Mouse (Mus musculus) adrenal gland, adult 8-10 months (tissue): ENCODE measurements around the gene Dnaja3. TPM values are rescaled to one million over a fixed set of nuclear protein-coding genes. Genes with fewer than 3 reads are reported as not detected.
A peak's percentile ranks its signal among the peaks of the same experiment; 100 is the strongest.

ENCODE experiments used
- DNase-seq: peaks from one replicate; pipeline ENCODE4 v3.0.0; 2022
- total RNA-seq, 4 experiments: library from RNA; stranded (reverse); gene quantifications; 2 replicates each; pipeline ENCODE4 v1.2.4; 2022

Dnaja3 gene
- 100 to 1,000 TPM; 107 to 132 (median 117) TPM for total RNA-seq

DNA sequence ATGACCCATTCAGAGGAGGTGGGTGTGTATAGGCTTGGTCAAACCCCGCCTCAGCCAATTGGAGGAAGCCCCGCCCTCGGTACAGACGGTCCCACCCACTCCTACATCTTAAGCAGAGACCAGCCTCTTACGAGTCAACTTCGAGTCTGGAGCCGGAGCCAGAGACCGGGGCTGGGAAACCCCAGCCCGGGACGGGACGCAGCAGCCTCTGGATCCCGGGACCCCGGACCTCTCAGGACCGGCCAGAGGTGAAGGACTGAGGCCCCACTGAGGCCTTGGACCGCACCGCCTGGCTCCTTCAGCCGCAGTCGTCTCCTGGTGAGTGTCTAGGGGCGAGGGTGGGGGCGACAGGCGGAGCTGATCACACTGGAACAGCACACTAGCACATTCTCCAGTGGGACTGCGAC is at the start of gene Dnaja3, which contains the start of gene Vasn:
Gene Dnaja3, plus strand, starts transcription at position 159 of the 407 bp plus-strand sequence.
Gene Vasn, plus strand, starts transcription at position 111 of the 407 bp plus-strand sequence.
- peak; percentile 87 for DNase-seq

DNA sequence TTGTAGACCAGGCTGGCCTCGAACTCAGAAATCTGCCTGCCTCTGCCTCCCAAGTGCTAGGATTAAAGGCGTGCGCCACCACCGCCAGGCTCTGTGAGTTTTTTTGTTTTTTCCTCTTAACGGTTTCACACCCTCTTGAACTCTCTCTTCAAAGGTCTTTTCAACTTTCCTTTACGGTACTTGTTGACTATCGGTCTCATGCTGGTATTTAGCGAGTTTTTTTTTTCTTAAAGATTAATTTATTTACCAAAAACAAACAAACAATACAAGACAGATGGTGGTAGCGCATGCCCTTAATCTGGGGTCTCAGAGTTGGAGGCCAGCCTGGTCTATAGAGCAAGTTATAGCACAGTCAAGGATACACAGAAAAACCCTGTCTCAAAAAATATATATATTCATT is 49.6 kb upstream of the Dnaja3 start:
- no peak for DNase-seq

DNA sequence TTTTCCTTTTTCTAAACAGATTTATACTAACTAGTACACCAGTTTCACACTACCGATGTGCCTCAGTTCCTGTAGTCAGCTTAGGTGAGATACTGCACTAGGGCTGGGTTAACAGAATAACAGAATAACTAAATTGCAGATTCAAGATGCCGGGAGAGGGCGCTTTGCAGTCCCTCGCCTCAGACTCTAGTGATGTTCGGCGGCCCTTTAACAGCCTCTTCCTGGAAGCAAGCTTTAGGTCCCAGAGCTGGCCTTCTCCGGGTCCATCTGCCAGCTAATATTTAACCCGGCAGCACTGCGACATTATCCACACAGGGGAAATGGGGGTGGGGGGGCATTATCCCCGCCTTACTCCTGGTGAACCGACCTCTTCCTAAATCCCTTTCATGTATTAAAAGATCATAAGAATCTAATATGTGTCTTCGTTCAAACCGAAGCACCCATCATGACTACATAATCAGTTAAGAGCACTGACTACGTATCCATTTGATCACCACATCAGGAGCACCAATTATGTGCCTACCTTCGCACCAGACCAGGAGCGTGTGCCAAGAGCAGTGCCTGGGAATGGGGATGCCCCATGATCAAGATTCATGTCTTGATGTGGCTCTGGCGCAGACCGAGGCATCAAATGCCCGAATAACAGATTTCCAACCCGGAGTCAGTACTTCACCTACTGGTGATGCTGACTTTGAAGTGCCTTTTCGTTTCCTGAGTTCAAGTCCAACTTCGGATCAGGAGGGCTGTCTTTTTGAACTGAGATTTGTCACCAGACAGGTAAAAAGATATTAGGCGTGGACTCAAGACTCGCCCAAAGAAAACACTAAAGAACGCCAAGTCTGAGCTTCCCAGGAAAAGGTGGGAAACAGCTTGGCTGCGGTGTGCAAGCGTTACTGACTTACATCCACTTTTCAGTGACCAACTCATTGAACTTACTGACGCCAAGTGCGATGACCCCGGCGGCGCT is 46.6 kb upstream of the Dnaja3 start:
- no peak for DNase-seq

DNA sequence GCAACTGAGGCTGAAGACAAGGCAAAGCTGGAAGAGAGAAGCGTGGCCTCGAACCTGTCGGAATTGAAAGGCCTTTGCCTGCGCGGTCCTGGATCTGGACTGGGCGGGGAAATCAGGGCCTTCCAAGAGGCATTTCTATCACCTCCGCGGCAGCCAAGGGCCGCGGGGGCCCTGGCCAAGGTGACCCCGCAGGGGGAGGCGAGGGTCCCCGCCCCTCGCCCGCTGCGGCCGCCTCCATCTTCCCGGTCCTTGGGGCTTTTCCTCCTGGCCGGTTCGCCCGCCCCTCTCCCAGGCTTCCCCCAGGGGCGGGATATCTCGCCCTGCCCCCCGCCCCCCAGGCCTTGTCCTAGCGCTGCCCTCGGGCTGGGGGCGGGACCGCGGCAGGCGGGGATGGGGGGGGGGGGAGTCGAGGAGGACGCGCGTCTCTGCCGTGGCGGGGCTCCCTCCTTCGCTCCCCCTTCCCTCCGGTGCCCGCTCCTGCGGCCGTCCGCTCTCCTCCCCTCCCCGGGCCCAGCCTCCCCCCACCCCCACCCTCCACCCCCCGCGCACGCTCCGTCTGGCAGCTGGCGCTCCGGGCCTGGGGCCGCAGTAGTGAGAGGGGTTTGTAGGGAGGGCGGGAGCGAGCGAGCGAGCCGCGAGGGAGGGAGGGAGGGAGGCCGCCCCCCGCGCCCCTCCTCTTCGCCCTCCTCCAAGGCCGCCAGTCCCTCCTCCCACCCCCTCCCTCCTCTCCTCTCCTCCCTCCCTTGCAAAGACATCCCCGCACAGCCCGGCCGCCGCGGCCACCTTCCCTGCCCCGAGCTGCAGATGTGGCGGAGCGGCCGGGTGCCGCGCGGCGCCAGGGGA is 45.6 kb upstream of the Dnaja3 start, which contains the start of gene Glis2:
Gene Glis2, plus strand, starts transcription at position 743 of the 843 bp plus-strand sequence.
- peak; percentile 47 for DNase-seq

DNA sequence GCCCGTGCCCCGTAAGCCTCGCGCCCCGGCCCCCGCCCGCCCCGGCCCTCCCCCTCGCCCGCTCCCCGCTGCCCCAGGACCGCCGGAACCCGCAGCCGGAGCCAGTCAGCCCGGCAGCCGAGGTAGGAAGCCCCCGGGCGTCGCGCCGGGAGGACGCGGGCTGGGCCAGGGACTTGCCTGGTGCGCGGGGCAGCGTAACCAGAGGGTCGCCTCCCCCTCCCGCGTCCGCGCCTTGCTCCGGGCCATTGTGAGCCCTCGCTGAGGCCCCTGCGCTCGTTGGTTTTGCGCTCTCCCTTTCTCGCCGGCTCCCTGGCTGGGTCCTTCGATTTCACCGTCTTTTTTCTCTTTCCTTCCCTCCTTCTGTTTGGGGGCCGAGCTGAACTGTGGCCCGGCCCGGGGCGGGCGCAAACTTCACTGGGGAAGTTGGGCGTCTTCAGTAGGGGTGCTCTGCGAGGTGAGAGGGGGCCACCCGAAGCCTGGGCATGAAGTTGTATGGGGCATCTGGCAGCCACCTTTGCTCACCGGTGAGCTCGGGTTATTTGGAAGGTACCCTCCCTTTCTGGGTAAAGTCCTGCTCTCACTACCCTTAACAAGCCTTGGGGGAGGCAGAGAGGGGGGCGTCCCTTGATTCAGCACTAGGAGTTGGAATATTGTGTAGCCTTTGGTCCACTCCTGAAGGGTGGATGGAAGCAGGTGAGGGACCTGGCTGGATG is 44.8 kb upstream of the Dnaja3 start:
- DNase-seq = no peak

DNA sequence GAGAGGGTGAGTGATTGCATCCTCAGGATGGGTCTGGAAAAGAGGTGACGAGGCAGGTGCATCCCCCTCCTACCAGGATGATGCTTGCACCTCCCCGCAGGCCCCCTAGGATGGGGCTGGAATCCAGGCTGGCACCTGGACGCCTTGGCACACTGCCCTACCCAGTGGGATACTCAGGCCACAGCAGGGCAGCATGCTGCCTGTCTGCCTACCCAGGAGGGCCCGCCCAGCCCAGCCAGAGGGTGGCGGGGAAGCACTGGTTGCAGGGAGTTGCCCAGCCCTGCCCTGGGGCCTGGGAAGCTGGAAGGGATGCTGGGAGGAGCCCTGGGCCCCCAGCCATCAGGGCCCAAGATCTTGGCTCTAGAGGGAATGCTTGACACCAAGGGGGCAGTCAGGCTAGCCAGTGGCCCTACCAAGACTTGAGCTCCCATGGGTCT is 44.2 kb upstream of the Dnaja3 start:
- DNase-seq = no peak

DNA sequence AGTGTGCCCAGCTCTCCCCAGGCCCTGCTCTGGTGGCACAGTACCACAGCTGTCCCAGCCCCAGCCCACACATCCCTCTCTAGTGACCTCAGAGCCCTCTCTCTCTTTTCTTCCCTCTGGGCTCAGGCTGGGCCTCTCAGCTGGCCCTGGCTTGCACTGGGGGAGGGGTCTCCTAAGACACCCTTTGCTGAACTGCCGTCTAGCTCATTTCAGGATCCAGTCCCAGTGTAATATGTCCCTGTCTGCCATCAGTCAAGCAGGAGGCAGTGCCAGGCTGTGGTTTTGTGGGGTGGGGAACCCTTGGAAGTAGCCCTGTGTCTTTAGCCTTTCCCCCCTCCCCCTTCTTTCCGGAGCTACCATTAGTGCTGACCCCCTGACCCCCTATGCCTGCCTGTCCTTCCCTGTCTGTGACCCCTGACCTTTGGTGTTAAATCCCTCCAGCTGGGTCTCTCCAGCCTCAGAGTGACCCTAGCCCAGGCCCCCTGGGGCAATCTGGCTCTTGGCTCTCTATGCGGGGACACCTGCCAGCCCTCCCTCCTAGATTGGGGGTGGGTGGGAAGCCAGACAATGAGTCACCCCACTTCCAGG is 43.6 kb upstream of the Dnaja3 start:
- DNase-seq = no peak

DNA sequence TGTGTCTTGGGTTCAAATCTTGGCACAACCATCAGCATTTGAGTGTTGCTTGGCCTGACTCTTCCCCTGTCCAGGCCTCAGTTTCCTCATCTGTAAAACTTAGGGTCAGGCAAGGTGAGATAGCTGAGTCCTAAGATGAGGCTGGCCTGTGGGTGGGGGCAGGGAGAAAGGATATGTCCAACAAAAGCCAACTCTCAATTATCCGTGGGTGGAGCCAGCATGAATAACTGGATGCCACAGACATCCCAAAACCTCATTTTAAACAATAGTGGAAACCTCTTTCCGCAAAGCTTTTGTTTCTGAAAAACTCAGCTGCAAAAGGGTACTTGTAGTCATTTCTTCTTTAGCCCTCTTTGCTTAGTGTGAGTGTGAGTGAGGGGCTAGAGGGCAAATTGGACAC is 43.0 kb upstream of the Dnaja3 start:
- no peak for DNase-seq

DNA sequence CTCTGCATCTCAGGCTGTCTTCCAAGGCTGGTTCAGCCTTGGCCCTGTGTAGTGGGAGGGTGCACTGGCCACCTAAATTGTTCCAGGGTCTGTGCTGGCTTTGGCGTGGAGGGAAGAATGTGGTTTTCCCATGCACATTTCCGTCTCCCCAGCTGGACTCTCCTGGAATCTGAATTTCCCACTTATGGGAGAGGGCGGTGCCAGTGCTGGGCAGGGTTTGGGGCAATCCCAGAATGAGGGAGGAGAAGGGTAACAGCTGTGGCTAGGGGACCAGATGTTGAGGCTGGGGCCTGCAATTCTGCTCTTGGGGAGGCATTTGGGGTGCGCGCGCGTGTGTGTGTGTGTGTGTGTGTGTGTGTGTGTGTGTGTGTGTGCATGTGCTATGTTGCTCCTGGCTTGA is 42.5 kb upstream of the Dnaja3 start:
- DNase-seq = no peak

DNA sequence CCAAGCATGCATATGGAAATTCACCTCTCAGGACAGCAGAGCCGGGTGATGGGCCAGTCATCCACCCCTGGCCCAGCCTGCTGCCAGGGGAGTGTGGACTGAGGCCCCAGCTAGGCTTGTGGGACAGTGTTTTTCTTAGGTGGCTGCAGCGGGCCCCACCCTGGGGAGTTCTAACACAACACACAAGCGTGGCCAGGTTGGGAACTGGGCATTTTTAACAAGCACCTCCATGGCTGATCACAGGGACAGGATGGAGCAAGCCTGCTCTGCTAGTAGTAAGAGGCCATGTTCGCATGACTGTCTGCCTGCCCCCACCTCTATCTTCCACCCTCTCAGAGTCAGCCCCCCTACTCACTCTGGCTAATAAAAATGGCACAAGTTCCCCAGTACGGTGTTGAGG is 41.7 kb upstream of the Dnaja3 start:
- no peak for DNase-seq

DNA sequence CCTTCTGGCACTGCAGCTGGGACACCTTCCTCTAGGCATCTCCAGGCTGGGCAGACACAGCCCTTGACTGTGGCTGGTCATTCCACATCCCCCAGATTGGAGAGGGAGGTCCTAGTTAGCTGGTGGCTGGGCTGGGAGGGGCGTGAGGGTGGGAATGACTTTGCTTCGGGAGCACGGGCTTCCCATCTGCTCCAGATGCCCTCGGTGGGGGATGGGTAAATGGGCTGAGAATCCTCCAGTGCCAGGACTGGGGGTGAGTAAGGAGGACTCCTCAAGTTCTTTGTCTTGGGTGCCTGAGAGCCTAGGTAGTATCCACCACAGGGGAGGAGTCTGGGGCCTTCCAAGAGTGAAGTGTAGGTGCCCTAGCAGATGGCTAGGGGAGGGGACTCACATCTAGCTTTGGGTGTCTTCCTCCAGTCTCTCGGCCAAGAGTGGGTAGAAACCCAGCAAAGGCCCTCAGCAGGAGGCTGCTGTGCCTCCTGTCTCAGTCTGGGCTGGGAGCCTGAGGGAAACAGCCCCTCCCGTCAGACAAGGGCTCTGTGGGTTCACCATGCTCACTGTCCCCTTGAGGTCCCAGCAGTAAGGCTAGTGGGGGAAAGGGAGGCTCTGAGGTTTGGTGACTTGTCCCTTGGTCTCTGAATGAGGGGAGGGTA is 40.8 kb upstream of the Dnaja3 start:
- no peak for DNase-seq

DNA sequence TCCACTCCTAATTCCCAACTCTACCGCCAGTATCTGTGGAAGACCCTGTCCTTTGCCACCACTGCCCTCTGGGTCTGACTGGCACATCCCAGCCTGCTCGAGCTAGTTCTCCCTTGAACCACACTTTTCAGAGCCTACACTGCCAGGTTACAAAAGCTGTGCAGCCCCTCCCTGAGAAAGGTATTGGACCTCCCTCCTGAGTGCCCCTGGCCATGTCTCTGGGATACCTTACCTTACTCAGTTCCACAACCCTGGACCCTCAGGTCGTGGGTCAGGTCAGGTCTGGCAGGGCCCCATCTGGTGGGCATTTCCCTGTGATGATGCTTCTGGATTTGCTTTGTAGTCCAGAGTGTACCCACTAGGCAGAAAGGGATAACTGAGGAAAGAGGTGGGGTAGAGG is 40.2 kb upstream of the Dnaja3 start:
- no peak for DNase-seq

DNA sequence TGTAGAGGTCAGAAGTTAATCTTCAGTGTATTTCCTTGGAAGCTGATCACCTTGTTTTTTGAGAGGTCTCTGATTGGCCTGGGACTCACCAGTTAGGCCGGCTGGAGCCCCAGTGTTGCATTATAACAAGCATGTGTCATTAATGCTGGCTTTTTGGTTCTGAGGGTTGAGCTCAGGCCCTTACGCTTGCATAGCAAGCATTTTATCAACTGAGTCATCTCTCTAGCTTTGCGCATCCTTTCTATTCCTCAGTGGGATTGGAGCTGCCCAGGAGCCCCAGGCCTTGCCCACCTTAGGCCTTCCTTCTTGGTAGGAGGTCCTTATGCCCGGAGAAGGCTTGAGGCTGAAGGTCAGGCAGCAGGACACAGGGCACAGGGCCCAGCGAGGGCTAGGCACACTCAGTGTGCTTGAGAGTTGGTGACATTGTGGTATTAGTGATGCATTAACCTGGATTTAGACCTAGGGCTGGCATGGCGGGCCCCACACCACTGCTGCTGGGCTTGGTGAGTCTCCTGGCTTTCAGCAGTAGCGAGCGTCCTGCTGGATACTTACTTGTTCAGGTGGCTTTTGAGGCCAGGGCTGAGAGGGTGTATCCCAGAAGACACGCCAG is 39.0 kb upstream of the Dnaja3 start:
- DNase-seq = no peak

DNA sequence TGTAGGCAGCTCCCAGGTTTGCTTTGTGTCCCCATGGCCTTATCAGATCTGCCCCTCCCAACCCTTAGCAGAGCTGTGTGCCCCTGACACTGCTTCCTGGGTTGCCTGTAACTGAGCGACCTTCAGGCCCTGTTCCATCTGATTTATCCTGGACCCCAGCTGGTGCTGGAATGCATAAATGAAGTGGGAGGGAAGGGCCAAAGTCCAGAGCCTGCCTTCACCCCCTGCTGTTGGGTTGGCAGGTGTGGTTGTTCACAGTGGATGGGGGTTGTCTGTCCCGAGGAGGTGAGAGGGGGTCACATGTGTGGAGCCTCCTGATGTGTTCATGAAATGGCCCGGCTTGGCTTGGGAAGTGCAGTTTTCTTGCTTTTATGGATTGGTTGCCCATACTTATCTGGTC is 37.6 kb upstream of the Dnaja3 start:
- no peak for DNase-seq

DNA sequence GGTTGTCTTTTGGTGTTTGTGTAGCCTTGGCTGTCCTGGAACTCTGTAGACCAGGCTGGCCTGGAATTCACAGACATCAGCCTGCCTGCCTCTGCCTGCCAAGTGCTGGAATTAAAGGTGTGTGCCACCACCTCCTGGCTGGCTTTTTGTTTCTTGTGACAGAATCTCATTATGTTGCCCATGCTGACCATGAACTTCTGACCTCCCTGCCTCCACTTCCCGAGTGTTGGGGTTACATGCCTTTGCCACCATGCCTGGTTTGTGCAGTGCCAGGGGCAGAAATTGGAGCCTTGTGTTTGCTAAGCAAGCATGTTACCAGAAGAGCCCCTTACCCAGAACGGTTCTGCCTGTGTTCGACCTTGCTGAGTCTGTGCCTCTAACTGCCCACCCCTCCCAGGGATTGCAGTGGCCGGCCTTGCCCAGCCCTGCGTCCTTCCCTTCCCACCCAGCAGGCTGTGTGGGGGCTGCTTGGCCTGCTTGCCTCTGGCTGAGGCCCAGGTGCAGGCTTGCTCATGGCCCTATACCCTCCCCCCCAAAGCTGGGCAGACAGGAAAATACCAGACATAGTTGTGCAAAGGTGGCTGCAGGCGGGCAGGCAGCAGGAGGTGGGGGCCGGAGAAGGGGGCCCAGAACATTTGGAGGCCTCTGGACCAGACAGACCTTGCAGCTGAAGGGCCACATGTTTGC is 36.9 kb upstream of the Dnaja3 start:
- peak; percentile 18 for DNase-seq

DNA sequence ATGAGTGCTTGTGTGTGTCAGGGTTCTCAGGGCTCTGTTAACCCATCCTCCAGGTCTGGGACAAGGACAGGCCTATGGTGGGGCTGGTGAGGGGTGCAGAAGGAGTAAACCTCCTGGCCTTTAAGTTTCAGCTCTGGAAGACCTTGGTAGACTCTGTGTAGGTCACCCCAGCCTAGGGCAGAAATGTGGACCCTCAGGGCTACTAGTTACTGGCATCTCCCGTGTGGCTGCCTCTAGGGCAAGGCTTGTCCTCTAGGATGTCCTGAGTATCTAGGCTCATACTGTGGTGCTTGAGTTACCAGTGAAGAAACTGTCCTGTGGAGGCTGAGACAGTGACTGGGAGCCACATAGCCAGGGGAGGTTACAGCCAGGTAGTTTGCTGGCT is 36.3 kb upstream of the Dnaja3 start:
- no peak for DNase-seq

DNA sequence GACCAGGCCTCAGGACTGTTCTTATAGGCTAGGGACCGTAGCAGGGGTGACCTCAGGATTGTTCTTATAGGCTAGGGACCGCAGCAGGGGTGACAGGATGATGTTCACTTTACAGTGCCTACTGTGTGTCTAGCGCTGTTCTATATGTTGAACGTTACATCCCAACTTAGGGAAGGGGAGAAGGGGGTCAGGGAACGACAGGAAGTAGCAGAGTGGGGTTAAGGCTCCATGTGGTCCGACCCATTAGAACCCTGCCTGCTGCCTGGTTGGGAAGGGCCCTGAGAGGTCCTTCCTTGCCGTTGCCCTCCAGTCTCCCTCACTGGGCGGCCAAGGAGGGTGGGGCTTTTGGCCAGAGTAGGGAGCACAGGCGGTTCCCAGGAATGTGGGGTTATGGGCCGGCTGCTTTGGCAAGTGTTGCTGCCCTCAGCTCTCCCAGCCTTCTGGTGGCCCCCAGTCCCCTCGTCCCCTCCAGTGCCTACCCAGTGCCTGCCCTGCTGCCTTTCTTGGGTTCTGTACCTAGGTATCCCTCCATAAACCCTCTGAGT is 35.4 kb upstream of the Dnaja3 start:
- no peak for DNase-seq

DNA sequence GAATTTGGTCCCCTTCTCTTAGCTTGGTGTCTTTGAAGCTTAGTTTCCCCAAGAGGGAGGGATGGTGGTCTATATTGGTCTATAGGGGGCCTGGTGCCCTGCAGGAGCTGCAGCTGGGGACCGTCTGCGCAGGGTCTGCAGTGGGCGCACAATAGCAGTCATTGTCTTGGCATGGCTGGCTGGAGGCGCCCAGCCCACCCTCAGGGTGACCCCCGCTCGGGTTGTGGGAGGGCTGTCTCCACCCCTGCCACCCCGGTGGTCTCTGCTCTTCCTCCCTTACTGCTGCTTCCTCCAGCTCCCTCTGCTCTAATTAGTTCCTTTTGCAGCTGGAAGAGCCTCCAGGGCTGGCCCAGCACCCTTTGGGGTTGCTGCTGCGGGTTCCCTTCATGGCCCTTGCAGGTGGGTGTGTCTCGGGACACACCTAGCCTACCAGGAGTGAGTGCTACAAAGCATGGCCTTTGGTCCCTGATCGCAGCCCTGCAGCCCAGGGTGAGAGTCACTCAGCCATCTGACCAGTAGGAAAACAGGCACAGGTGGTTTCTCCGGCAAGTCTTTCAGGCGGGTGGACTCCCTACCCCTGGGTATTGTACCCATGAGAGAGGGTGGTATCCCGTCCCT is 34.2 kb upstream of the Dnaja3 start:
- no peak for DNase-seq

DNA sequence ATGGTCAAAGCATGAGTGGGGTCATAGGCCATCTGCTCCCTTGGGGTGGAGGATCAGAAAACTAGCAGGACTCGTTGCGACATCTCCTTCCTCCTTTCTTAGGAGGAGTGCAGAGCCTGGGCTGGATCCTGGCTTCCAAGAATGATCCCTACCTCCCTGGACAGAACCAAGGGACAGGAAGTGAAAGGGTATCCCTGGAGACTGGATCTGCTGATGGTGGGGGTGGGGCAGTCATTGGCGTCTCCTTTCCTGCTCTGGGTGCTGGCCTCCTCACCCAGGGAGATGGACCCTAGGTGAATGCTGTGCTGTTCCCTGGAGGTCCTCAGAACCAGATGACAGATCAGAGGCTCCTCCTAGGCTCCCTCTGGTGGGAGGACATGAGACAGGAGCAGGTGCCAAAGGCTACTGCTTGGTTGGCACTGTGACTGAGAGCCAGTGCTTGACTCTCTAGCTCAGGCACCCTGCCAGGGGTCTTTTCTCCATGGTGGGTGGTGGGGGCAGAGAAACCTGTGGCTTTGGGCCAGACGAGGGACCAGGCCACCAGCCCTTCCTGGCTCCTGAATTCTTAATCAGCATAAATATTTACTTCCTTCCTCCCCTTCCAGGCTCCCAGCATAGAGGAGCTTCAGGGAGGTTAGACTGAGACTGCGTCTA is 33.2 kb upstream of the Dnaja3 start:
- DNase-seq = no peak
